Mouse (Mus musculus) forebrain, embryonic 11.5 days (tissue): ENCODE data around the gene Rffl. TPM values are rescaled to one million over a fixed set of nuclear protein-coding genes. Genes with fewer than 3 reads are reported as not detected.
A peak's percentile ranks its signal among the peaks of the same experiment; 100 is the strongest.

Source experiments
- ATAC-seq: fragments of 200-750 bp; cut with Nextera tagmentation; replicated peaks from 2 replicates; pipeline ENCODE4 v1.8.0; 2017; ENCODE audit warnings: moderate TSS enrichment; ENCODE audit not compliant: low FRiP score
- DNase-seq: peaks from one replicate; pipeline ENCODE4 v3.0.0-alpha.2; 2017; ENCODE audit warnings: low spot score
- H3K27ac ChIP-seq: fragments of 300-500 bp; sonication (generic); 2 replicates; pipeline ENCODE4 v1.5.1; 2014; ENCODE audit warnings: low read depth, low read length
- H3K27me3 ChIP-seq: fragments of 300-500 bp; sonication (generic); 2 replicates; pipeline ENCODE4 v1.6.1; 2014; ENCODE audit warnings: mild to moderate bottlenecking, low read length, mixed read lengths; ENCODE audit not compliant: control insufficient read depth, insufficient read depth
- H3K36me3 ChIP-seq: fragments of 300-500 bp; sonication (generic); 2 replicates; pipeline ENCODE4 v1.6.1; 2014; ENCODE audit warnings: mild to moderate bottlenecking, low read length, moderate library complexity, mixed read lengths; ENCODE audit not compliant: control insufficient read depth, insufficient read depth
- H3K4me1 ChIP-seq: fragments of 300-500 bp; sonication (generic); replicated peaks from 2 replicates; pipeline ENCODE4 v1.6.1; 2014; ENCODE audit warnings: low read length, mixed read lengths; ENCODE audit not compliant: control insufficient read depth, insufficient read depth
- H3K4me2 ChIP-seq: fragments of 300-500 bp; sonication (generic); 2 replicates; pipeline ENCODE4 v1.6.1; 2014; ENCODE audit warnings: low read depth, mild to moderate bottlenecking, low read length, moderate library complexity, mixed read lengths; ENCODE audit not compliant: severe bottlenecking
- H3K4me3 ChIP-seq: fragments of 300-500 bp; sonication (generic); 2 replicates; pipeline ENCODE4 v1.5.1; 2014; ENCODE audit warnings: low read depth, low read length
- H3K9ac ChIP-seq: fragments of 300-500 bp; sonication (generic); 2 replicates; pipeline ENCODE4 v1.6.1; 2014; ENCODE audit warnings: low read length
- H3K9me3 ChIP-seq: fragments of 300-500 bp; sonication (generic); 2 replicates; pipeline ENCODE4 v1.6.1; 2016; ENCODE audit warnings: low read length, mixed read lengths; ENCODE audit not compliant: control insufficient read depth
- WGBS: fragments of 180-500 bp; shearing (Covaris S2); extraction: QIAGEN DNeasy Blood & Tissue Kit; methylation state at CpG from one replicate; pipeline ENCODE4 v1.1.7; 2014; 5-methylcytosine and 5-hydroxymethylcytosine counted together
- polyA plus RNA-seq: library from polyadenylated mRNA; unstranded; fragments of >200 nt; fragmentation: Nextera tagmentation; extraction: Ambion mirVana; gene quantifications from 2 replicates; pipeline ENCODE4 v1.2.1, GENCODE M21; 2014

Gene Rffl
- polyA plus RNA-seq, 1 experiment from 2014 or later: 17.0 TPM

- Histone ChIP-seq H3K9ac (no peak overlapping the region), H3K9me3 (no peaks in the 10 kb centered on the region), H3K4me3 (no peak overlapping the region), H3K27ac (no peak overlapping the region), H3K4me1 (peaks cover 3% of the 10 kb centered on the region; the same call in 1 of the 2 replicates), H3K4me2 (no peak overlapping the region), H3K36me3 (peaks cover 7% of the 10 kb centered on the region; the same call in 1 of the 2 replicates), H3K27me3 (no peaks in the 10 kb centered on the region)
- ATAC-seq (no peak), DNase-seq (no peak)
- 64% methylated on average over 8 of the region's 8 CpGs for WGBS
These were observed 33.9 kb upstream of the Rffl start for GRCm38 (mm10) chr11:82904952-82905351.

- Histone ChIP-seq H3K9ac (no peak overlapping the region), H3K4me1 (no peaks in the 10 kb centered on the region), H3K27ac (no peak overlapping the region), H3K9me3 (no peaks in the 10 kb centered on the region), H3K36me3 (peaks cover 7% of the 10 kb centered on the region; the same call in 1 of the 2 replicates), H3K27me3 (no peaks in the 10 kb centered on the region), H3K4me2 (no peak overlapping the region), H3K4me3 (no peak overlapping the region)
- DNase-seq (no peak), ATAC-seq (no peak)
- 96% methylated on average over 20 of the region's 20 CpGs for WGBS
These were observed 30.7 kb upstream of the Rffl start for GRCm38 (mm10) chr11:82901606-82902310.

- Histone ChIP-seq H3K9ac (no peak overlapping the region), H3K4me3 (no peak overlapping the region), H3K4me1 (no peaks in the 10 kb centered on the region), H3K27ac (no peak overlapping the region), H3K4me2 (no peak overlapping the region), H3K9me3 (no peaks in the 10 kb centered on the region), H3K36me3 (peaks cover 7% of the 10 kb centered on the region; the same call in 1 of the 2 replicates), H3K27me3 (no peaks in the 10 kb centered on the region)
- no peak for DNase-seq
- no peak for ATAC-seq
- 93% methylated on average over 5 of the region's 5 CpGs for WGBS
These were observed 28.7 kb upstream of the Rffl start for GRCm38 (mm10) chr11:82899720-82900119.

GRCm38 (mm10) chr11:82897478-82897877 lies 26.5 kb upstream of the Rffl start:
- 0 out of 2 replicates have a peak overlapping the region, but pooled peaks have one; percentile 2 for H3K4me2 ChIP-seq
- H3K27ac ChIP-seq: no peak overlapping the region
- WGBS: 92% methylated on average over 10 of the region's 10 CpGs
- no peaks in the 10 kb centered on the region for H3K27me3 ChIP-seq
- no peak overlapping the region for H3K4me3 ChIP-seq
- no peaks in the 10 kb centered on the region for H3K9me3 ChIP-seq
- H3K9ac ChIP-seq: no peak overlapping the region
- no peaks in the 10 kb centered on the region for H3K4me1 ChIP-seq
- H3K36me3 ChIP-seq: no peaks in the 10 kb centered on the region; the same call in 1 of the 2 replicates
- ATAC-seq (no peak), DNase-seq (no peak)

- H3K4me3 ChIP-seq: no peak within 1 kb of the TSS
- no peaks in the 10 kb centered on the region for H3K4me1 ChIP-seq
- no peak for ATAC-seq
- H3K36me3 ChIP-seq: no peaks in the 10 kb centered on the region
- no peaks in the 10 kb centered on the region for H3K9me3 ChIP-seq
- H3K4me2 ChIP-seq: no peak within 1 kb of the TSS
- H3K9ac ChIP-seq: no peak within 1 kb of the TSS; the same call in 1 of the 2 replicates
- no peak for DNase-seq
- no peaks in the 10 kb centered on the region; the same call in 1 of the 2 replicates for H3K27me3 ChIP-seq
- no peak within 1 kb of the TSS for H3K27ac ChIP-seq
- 70% methylated on average over 7 of the region's 7 CpGs for WGBS
These were observed 20.9 kb upstream of the Rffl start, which contains the start of gene Fndc8 for GRCm38 (mm10) chr11:82891936-82892335. TSS of gene Fndc8 (plus strand) at chr11:82892124.

- Histone ChIP-seq H3K27ac (no peak within 1 kb of the TSS), H3K9ac (peak within 1 kb of the TSS; percentile 82), H3K4me3 (peak within 1 kb of the TSS; percentile 63), H3K4me1 (no peaks in the 10 kb centered on the region), H3K9me3 (no peaks in the 10 kb centered on the region), H3K4me2 (peak within 1 kb of the TSS; percentile 92), H3K36me3 (no peaks in the 10 kb centered on the region), H3K27me3 (no peaks in the 10 kb centered on the region; the same call in 1 of the 2 replicates)
- peak; percentile 92 for ATAC-seq
- peak; percentile 97 for DNase-seq
- 0% methylated on average over 25 of the region's 26 CpGs for WGBS
These were observed 19.3 kb upstream of the Rffl start, which contains the start of gene Rad51d for GRCm38 (mm10) chr11:82890342-82890762. TSS of gene Rad51d (minus strand) at chr11:82890614.

GRCm38 (mm10) chr11:82889524-82890341 lies 18.7 kb upstream of the Rffl start:
- Histone ChIP-seq H3K4me2 (peak overlapping the region; percentile 92), H3K36me3 (no peaks in the 10 kb centered on the region), H3K4me1 (no peaks in the 10 kb centered on the region), H3K4me3 (peak overlapping the region; percentile 63), H3K9ac (peak overlapping the region; percentile 82), H3K9me3 (no peaks in the 10 kb centered on the region), H3K27ac (no peak overlapping the region), H3K27me3 (no peaks in the 10 kb centered on the region; the same call in 1 of the 2 replicates)
- peak; percentile 50 for ATAC-seq
- 4% methylated on average over 31 of the region's 31 CpGs for WGBS
- DNase-seq: peak; percentile 63

GRCm38 (mm10) chr11:82888491-82888946 lies 17.5 kb upstream of the Rffl start:
- no peak for ATAC-seq

More at GRCm38 (mm10) chr11:82888491-82888946, 17.5 kb upstream of the Rffl start:
- Histone ChIP-seq H3K27me3 (no peaks in the 10 kb centered on the region; the same call in 1 of the 2 replicates), H3K27ac (no peak overlapping the region), H3K9me3 (no peaks in the 10 kb centered on the region), H3K36me3 (no peaks in the 10 kb centered on the region), H3K4me1 (no peaks in the 10 kb centered on the region), H3K9ac (no peak overlapping the region), H3K4me3 (no peak overlapping the region), H3K4me2 (no peak overlapping the region)
- WGBS: 74% methylated on average over 10 of the region's 10 CpGs
- no peak for DNase-seq
